Mouse (Mus musculus) naive thymus-derived CD4-positive, alpha-beta T cell, adult 5 months (primary cell): ENCODE measurements around the gene Tmprss3. TPM values are rescaled to one million over a fixed set of nuclear protein-coding genes. Genes with fewer than 3 reads are reported as not detected.

ENCODE experiments used
- polyA plus RNA-seq: library from polyadenylated mRNA; unstranded; fragments of 100-300 nt; shearing (Covaris generic); gene quantifications from one replicate; pipeline ENCODE4 v1.2.1, GENCODE M21; 2017

The Tmprss3 gene
- not detected for polyA plus RNA-seq

DNA sequence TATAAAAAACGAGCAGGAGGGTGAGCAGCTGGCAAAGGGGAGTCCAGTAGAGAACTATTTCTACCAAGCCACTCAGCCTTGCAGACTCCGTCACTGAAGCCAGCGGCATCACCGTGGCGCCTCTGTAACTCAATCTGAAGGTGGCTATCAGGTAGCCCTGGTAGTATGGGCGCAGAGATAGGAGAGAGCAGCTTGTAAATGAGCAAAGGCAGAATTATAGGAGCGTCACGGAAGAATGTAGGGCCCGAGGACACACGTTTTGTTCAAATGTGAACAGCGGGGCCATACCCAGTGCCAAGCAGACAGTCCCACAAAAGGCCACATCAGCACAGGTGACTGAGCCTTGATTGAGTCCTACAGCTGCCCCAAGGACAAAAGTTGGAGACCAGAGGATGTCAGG lies at the start of gene Tmprss3:
Gene Tmprss3, minus strand, starts transcription at position 101 of the 400 bp plus-strand sequence.

DNA sequence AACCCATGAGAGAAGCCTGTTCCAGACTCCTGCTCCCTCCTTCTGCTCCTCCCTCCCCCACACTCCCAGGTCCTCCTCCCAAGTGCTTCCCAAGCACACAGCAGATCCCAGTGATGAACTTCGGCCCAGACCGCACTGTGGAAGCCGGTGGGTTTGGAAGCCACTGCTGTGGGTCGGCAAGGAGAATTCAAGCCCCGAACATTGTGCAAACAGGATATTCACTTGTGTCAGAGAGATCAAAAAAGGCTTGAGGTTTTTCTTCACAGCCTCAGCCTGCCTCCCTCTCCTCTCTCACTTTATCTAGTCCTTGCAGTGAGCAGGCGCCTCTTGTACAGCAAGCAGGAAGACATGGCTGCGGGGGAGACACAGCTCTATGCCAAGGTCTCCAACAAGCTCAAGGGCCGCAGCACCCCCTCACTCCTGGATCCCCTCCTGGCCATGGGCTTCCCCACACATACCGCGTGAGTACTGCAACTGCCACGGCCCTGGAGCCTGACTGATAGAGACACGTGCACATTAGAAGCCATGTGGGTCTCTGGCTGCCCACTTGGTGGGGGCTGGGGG lies 9.1 kb upstream of the Tmprss3 start, which contains the start of gene Ubash3a:
Gene Ubash3a, plus strand, starts transcription at position 103 of the 564 bp plus-strand sequence.

DNA sequence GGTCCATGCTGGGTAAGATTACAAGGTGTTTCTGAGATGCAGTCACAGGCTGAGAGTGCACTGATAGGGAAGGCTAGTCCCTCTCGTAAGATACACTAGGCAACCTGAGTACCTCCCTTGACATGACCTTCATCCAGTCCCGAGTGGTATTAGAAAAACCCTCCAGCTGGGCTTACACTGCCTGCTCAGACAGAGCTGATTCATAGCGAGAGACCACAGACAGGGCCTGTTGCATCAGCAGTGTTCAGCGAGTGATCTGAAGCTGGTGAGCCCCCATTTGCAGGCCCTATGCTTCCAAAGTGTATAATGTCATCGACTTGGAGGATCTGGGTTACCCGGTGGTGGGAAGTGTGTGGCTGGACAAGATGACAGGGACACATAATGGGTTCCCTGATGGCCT lies 33.6 kb downstream of the Tmprss3 start, which contains the start of gene Tff1:
Gene Tff1, minus strand, starts transcription at position 151 of the 400 bp plus-strand sequence.

DNA sequence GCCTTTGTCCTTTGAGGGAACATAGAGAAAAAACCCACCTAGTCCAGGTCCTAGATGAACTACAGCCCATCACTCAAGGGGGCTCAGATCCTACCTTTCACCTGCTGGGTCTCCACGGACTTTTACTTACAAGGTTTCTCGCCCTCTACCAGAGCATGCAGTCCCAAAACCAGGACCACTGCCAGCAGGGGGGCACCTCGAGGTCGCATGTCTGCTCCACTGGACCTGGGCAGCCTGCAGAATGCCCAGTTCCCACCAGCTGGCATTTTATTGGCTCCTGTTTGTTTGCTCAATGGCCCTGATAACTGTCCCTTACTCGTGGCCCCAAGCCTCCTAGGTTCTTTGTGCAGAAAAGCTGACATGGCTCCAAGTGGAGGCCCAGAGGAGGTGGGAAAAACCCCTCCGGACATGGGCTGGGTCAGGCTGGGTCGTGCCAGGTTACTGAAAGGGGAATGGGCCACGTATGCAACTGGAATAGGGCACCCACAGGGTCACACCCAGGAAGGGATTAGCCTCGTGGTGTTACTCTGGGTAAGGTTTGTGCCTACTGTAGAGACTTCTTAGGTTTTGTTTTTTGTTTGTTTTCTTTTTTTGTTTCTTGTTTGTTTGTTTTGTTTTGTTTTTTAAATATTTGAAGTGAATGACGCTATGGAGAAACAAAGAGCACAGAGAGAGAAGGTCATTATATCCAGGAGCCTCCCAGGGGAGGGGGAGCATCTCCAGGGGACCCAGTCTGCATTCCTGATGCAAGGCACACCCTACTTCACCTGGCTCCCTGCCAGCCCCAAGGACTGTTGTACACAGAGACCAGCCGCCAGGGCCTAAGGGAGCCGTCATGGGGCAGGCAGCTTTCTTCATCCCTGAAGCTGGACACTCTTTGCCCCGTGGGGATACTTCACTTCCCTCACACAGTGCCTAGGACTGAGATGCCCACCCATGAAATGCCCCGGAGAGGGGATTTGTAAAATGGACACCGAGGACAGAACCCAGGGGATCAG lies 54.4 kb downstream of the Tmprss3 start, which contains the start of gene Tff2:
Gene Tff2, minus strand, starts transcription at position 243 of the 998 bp plus-strand sequence.

DNA sequence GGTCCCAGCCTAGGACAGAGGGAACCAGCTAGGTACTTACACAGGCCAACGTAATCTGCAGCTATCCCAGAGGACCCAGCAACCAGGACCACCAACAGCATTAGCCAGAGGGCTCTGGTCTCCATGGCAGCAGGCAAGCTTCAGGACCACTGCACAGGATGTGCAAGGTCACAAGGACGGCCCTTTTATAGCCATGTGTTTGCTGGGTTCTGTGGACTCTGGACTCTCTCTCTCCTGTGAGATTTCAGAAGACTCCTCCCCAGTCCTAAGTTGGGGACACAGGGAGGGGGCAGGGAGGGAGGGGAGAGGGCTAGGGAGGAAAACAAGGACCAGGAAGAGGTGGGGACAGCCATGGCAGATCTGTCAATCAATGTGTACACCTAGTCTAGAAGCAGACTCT lies 69.3 kb downstream of the Tmprss3 start, which contains the start of gene Tff3:
Gene Tff3, minus strand, starts transcription at position 195 of the 400 bp plus-strand sequence.

Other genes starting within 250 kb of the Tmprss3 start
- not detected for gene Umodl1, start 244.3 kb downstream of the Tmprss3 start, polyA plus RNA-seq
- gene Abcg1, start 141.3 kb downstream of the Tmprss3 start, polyA plus RNA-seq: 43.9 TPM
- gene Tff3, start 69.3 kb downstream of the Tmprss3 start, polyA plus RNA-seq: not detected
- not detected for gene Tff2, start 54.7 kb downstream of the Tmprss3 start, polyA plus RNA-seq
- not detected for gene Tff1, start 33.7 kb downstream of the Tmprss3 start, polyA plus RNA-seq
- gene Ubash3a, start 8.9 kb upstream of the Tmprss3 start, polyA plus RNA-seq: 265 TPM
- gene Rsph1, start 78.4 kb upstream of the Tmprss3 start, polyA plus RNA-seq: 0.35 TPM
- gene Slc37a1, start 87.8 kb upstream of the Tmprss3 start, polyA plus RNA-seq: 63.3 TPM
- gene Pde9a, start 187.2 kb upstream of the Tmprss3 start, polyA plus RNA-seq: not detected